Mouse (Mus musculus) gastrocnemius, postnatal 25 days (tissue): Measurements from ENCODE around the gene Uxt. TPM values are rescaled to one million over a fixed set of nuclear protein-coding genes. Genes with fewer than 3 reads are reported as not detected.

Experiments used
- DNase-seq: peaks from one replicate; pipeline ENCODE4 v3.0.0; 2022
- long read RNA-seq, 2 experiments: library from polyadenylated mRNA; stranded (forward); transcript quantifications; one replicate each; pipeline ENCODE4 v2.0.0; 2021
- total RNA-seq, 2 experiments: library from RNA; stranded (reverse); gene quantifications; 1 replicate in 1 of 2; 2 replicates in 1 of 2; pipeline ENCODE4 v1.2.3; 2021

The Uxt gene
- 10 to 100 TPM; 27.5 to 29.9 TPM for total RNA-seq
- long read RNA-seq, experiment 1, transcript Uxt-202 (7 exons, 875 nt): major isoform, 43 of 55 reads
- long read RNA-seq, experiment 1, partial matches to known transcripts: 1 of 55 reads
- long read RNA-seq, experiment 1, other reads (novel, unspliced or antisense): 4 of 55 reads
- long read RNA-seq, experiment 2, transcript Uxt-202 (7 exons, 875 nt): major isoform, 24 of 32 reads
- long read RNA-seq, experiment 2, partial matches to known transcripts: 1 of 32 reads
- long read RNA-seq, experiment 2, other reads (novel, unspliced or antisense): 5 of 32 reads

GRCm38 (mm10) chrX:20961477-20962378 lies at the start of gene Uxt:
Uxt (minus strand) TSS chrX:20962017.
- peak; percentile 82 for DNase-seq

GRCm38 (mm10) chrX:20980901-20981300 lies 19.1 kb upstream of the Uxt start:
- DNase-seq: no peak

DNA sequence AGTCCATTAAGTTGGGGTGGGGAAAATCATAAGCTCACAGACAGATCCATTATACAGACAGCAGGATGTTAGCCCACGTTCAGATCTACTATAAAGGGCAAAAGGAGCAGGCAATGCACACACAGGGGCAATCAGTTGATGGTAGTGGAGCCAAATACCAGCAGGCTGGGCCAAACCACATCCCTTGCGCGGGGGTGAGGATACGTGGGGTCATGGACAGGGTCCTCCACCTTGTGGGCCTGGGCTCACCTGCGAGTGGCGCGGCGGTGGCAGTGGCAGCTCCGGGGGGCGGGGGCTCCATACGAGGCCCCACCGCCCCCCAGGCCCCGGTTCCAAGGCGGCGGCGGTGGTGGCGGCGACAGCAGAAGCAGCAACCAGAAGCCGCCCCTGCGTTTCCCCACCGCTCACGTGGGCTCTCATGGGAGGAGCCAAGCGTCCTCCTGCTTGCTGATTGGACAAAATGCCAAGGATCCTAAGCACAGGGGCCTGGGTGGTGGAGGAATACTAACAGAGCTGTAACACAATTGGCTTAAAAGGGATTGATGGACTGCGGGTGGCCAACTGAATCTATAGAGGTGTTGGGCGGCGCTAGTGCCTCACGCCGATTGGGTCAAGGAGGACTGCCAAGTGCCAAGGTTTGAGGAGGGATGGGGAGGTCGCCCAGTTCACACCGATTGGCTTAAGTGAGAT lies 11.5 kb downstream of the Uxt start, which contains the start of gene Elk1:
Gene Elk1 (minus strand): TSS at position 418 of the 690 bp plus-strand sequence.
- DNase-seq: peak; percentile 80

GRCm38 (mm10) chrX:20946055-20946454 lies 15.8 kb downstream of the Uxt start:
- peak; percentile 32 for DNase-seq

- peak; percentile 10 for DNase-seq
Measured at GRCm38 (mm10) chrX:20931963-20932362, 29.9 kb downstream of the Uxt start.

GRCm38 (mm10) chrX:20931364-20931763 lies 30.5 kb downstream of the Uxt start, which contains the start of gene Cfp:
Cfp (minus strand) TSS chrX:20931555.
- no peak for DNase-seq

DNA sequence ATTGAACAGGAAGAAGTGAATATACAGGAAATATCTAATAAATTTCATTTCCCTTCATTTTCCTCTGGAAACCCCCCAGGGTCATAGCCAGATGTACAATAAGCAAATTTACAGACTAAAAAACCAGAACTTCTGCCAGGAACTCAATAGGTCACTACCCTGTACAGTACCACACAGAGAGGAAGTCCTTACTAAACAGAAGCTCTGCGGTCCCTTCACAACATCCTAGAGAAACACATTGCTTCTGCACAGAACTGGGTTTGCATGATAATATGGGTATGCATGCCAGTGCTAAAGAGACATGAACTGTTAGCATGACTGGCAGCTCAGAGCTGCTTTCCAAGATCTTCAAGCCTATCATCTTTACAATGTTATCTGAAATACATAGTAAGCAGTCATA lies 32.0 kb downstream of the Uxt start:
- no peak for DNase-seq

- no peak for DNase-seq
Measured at GRCm38 (mm10) chrX:20924976-20925375, 36.8 kb downstream of the Uxt start.

- no peak for DNase-seq
Measured at GRCm38 (mm10) chrX:20923506-20923905, 38.3 kb downstream of the Uxt start.

- DNase-seq: no peak
Measured at GRCm38 (mm10) chrX:20921366-20921765, 40.5 kb downstream of the Uxt start.

DNA sequence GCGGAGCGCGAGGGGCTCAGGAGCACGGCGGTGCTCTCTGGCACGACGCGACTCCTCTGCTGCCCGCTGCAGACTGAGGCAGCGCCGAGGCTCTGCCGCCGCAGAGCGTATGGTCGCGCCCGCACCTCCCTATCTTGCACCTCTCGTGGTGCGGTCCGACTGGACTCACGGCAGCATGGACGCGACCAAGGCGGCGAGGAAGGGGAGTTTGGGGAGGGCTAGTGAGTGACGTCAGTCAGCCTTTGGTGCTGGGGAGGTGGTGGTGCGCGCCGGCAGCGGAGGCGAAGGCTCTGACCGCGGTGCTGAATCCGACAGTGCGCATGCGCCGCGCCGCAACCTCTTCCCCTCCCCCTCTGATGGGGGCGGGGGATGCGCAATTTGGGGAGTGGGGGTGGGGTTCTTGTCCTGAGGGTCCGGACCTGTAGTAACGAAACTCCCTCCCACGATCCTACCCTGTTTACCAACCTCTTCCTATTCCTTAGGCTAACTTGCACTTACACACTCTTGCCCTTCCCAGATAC lies 40.9 kb downstream of the Uxt start, which contains the start of gene Syn1:
Gene Syn1 (minus strand): TSS at position 161 of the 521 bp plus-strand sequence.
- DNase-seq: peak; percentile 69

DNA sequence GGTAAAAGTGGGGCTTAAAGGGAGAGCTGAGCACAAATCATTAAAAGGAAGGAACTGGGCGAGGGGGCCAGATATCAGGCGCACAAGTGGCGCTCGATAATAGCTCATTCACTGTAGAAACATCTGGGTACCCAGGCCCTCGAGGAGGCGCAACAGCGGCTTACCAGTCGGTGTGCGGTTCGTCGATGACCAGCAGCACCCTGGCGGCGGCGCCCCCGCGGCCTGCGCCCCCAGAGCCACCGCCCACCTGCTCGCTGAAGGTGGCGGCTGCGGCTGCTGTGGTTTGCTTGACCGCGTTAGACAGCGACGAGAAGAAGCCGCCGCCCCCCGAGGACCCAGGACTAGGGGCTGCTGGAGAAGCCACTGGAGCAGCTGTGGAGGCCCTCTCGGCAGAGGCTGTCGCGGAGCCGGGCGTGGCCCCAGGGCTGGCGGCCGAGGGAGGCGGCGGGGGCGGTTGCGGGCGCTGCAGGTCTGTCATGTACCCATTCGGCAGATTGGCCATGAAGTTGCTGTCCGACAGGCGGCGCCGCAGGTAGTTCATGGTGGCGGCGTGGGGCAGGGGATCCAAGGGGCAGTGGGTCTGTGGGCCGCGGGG lies 41.5 kb downstream of the Uxt start:
- DNase-seq: no peak

- DNase-seq: no peak
Measured at GRCm38 (mm10) chrX:20915075-20915474, 46.7 kb downstream of the Uxt start.

DNA sequence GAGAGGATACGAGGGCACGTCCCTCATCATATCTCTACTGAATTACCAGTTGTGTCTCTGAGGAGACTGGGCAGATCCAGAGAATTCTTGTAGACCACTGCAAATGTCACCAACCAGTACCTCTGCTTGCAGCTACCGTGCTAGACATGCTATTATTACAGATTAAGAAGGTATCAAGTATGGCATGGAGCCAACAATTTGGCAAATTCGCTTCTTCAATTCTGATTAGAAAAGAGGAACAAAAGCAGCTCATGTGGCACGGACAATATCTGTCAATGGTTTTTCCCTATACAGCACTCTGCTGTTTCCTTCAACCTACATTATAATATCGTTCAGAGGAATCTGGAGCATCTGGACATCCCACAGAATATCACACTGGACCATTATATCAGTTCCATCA lies 48.1 kb downstream of the Uxt start:
- no peak for DNase-seq

- DNase-seq: no peak
Measured at GRCm38 (mm10) chrX:20910074-20910473, 51.7 kb downstream of the Uxt start.

Other genes starting within 250 kb of the Uxt start
- 10 to 100 TPM; 83.6 to 84.7 TPM for gene Araf, start 164.2 kb downstream of the Uxt start, total RNA-seq
- gene Timp1, start 91.9 kb downstream of the Uxt start, total RNA-seq: 1 to 10 TPM; 4.9 to 6.5 TPM
- under 1 TPM in 1 of 2 experiments, not detected in 1; 0.24 TPM for gene Syn1, start 41.0 kb downstream of the Uxt start, total RNA-seq
- 1 to 10 TPM; 3.8 to 6.5 TPM for gene Cfp, start 30.5 kb downstream of the Uxt start, total RNA-seq
- gene Elk1, start 11.4 kb downstream of the Uxt start, total RNA-seq: 1 to 10 TPM; 6.7 to 7.5 TPM
- 1 to 10 TPM; 1.8 to 2.1 TPM for gene Zfp182, start 100.3 kb upstream of the Uxt start, total RNA-seq
- not detected for gene Spaca5, start 106.4 kb upstream of the Uxt start, total RNA-seq
- gene Zfp300, start 127.5 kb upstream of the Uxt start, total RNA-seq: under 1 TPM; 0.13 to 0.72 TPM
- gene Ssxa1, start 153.8 kb upstream of the Uxt start, total RNA-seq: not detected
- gene Gm21876, start 213.6 kb upstream of the Uxt start, total RNA-seq: not detected